Mouse (Mus musculus) liver, adult 2 months (tissue): ENCODE results near the gene G6pc3. TPM values are rescaled to one million over a fixed set of nuclear protein-coding genes. Genes with fewer than 3 reads are reported as not detected.

Source experiments
- DNase-seq: peaks from one replicate; pipeline ENCODE4 v3.0.0-alpha.2; 2011; ENCODE audit warnings: low read depth, low spot score; ENCODE audit errors: extremely low read depth
- H3K27ac ChIP-seq: fragments of 200-500 bp; replicated peaks from 2 replicates; pipeline ENCODE4 v1.5.1; 2012; ENCODE audit warnings: low read depth, mild to moderate bottlenecking, control low read depth, inconsistent platforms, low read length; ENCODE audit not compliant: insufficient read depth
- H3K27me3 ChIP-seq: fragments of 200-500 bp; 2 replicates; pipeline ENCODE4 v1.6.1; 2012; ENCODE audit warnings: mild to moderate bottlenecking, moderate library complexity, low read length, inconsistent platforms; ENCODE audit not compliant: control insufficient read depth, insufficient read depth
- H3K36me3 ChIP-seq: fragments of 200-500 bp; 2 replicates; pipeline ENCODE4 v1.6.1; 2012; ENCODE audit warnings: low read length, inconsistent platforms; ENCODE audit not compliant: control insufficient read depth, insufficient read depth
- H3K4me1 ChIP-seq: fragments of 200-500 bp; 2 replicates; pipeline ENCODE4 v1.6.1; 2011; ENCODE audit warnings: low read length; ENCODE audit not compliant: control insufficient read depth, insufficient read depth
- H3K4me3 ChIP-seq: fragments of 200-500 bp; 2 replicates; pipeline ENCODE4 v1.5.1; 2011; ENCODE audit warnings: low read depth, mild to moderate bottlenecking, control low read depth, low read length, moderate library complexity; ENCODE audit not compliant: insufficient read depth
- H3K79me2 ChIP-seq: fragments of 200-500 bp; 2 replicates; pipeline ENCODE4 v1.6.1; 2012; ENCODE audit warnings: inconsistent platforms, mild to moderate bottlenecking, low read length, moderate library complexity; ENCODE audit not compliant: control insufficient read depth, insufficient read depth
- H3K9ac ChIP-seq: fragments of 200-500 bp; 2 replicates; pipeline ENCODE4 v1.6.1; 2012; ENCODE audit warnings: low read depth, mild to moderate bottlenecking, control low read depth, inconsistent platforms, low read length
- CTCF ChIP-seq: fragments of 200-500 bp; IDR thresholded peaks from 2 replicates; pipeline ENCODE4 v1.5.1; 2011; ENCODE audit warnings: low read depth, low read length, control low read depth
- POLR2A ChIP-seq: fragments of 200-500 bp; IDR thresholded peaks from 2 replicates; pipeline ENCODE4 v1.6.1; 2011; ENCODE audit warnings: low read length, control low read depth; ENCODE audit not compliant: insufficient read depth; ENCODE audit errors: extremely low read depth
- WGBS: fragments of 180-500 bp; shearing (Covaris S2); methylation state at CpG from one replicate; pipeline ENCODE4 v1.1.7; 2018; 5-methylcytosine and 5-hydroxymethylcytosine counted together
- polyA plus RNA-seq: library from polyadenylated mRNA; depleted of rRNA; stranded (reverse); fragments of >200 nt; gene quantifications from 2 replicates; pipeline ENCODE4 v1.2.3, GENCODE M21; 2012; rRNA removed
- total RNA-seq: library from RNA; depleted of rRNA; stranded (reverse); fragments of >200 nt; gene quantifications from 2 replicates; pipeline ENCODE4 v1.2.3, GENCODE M21; 2014; rRNA removed

G6pc3 gene
- total and polyA plus RNA-seq, 2 experiments, result 2.8 to 25.9 TPM

GRCm38 (mm10) chr11:102236022-102236421 lies 46.6 kb downstream of the G6pc3 start:
- Histone ChIP-seq H3K4me1 (0 out of 2 replicates have a peak, but pooled peaks cover 4% of the 10 kb centered on the region), H3K79me2 (no peaks in the 10 kb centered on the region), H3K27me3 (no peaks in the 10 kb centered on the region), H3K27ac (no peak overlapping the region), H3K36me3 (no peaks in the 10 kb centered on the region), H3K4me3 (no peak overlapping the region), H3K9ac (no peak overlapping the region)
- DNase-seq, result no peak
- WGBS, result 83% methylated on average over 2 of the region's 2 CpGs
- TF ChIP-seq POLR2A (no peak), CTCF (no peak)

- Histone ChIP-seq H3K27ac (peak overlapping the region; percentile 67), H3K79me2 (no peaks in the 10 kb centered on the region), H3K36me3 (no peaks in the 10 kb centered on the region), H3K27me3 (no peaks in the 10 kb centered on the region), H3K4me3 (no peak overlapping the region), H3K9ac (no peak overlapping the region), H3K4me1 (0 out of 2 replicates have a peak, but pooled peaks cover 4% of the 10 kb centered on the region)
- no peak for TF ChIP-seq CTCF
- peak; percentile 86 for DNase-seq
- 24% methylated on average over 6 of the region's 6 CpGs for whole genome bisulfite sequencing
Observed at GRCm38 (mm10) chr11:102240636-102241035, 51.2 kb downstream of the G6pc3 start.

DNA sequence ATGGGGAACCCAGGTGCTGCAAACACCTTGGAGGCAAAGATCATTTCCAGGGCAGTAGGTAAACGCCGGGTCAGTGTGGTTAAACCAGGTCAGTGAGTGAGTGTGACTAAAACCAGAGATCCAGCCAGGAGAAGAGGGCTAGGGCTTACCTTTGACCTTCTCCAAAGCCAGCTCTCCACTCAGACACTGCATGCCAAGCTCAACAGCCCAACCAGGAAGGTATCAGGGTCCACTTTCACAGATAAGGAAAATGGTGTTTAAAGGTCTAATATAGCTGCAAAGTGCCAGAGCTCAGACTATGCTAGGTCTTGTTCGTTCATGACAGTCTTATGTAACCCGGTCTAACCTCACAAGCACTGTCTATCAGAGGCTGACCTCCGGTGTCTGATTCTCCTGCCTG lies 51.8 kb downstream of the G6pc3 start:
- Histone ChIP-seq H3K27me3 (no peaks in the 10 kb centered on the region), H3K79me2 (no peaks in the 10 kb centered on the region), H3K4me3 (no peak overlapping the region), H3K27ac (peak overlapping the region; percentile 43), H3K9ac (no peak overlapping the region), H3K4me1 (0 out of 2 replicates have a peak, but pooled peaks cover 4% of the 10 kb centered on the region), H3K36me3 (no peaks in the 10 kb centered on the region)
- peak; percentile 100 for DNase-seq
- WGBS, result 25% methylated on average over 5 of the region's 5 CpGs
- TF ChIP-seq POLR2A (no peak), CTCF (peak; percentile 74)

- H3K4me3 ChIP-seq, result no peak overlapping the region
- 64% methylated on average over 5 of the region's 5 CpGs for WGBS
- H3K36me3 ChIP-seq, result no peaks in the 10 kb centered on the region
- DNase-seq, result peak; percentile 31
- H3K79me2 ChIP-seq, result no peaks in the 10 kb centered on the region
- TF ChIP-seq CTCF, result no peak
- TF ChIP-seq POLR2A, result no peak
- no peaks in the 10 kb centered on the region for H3K27me3 ChIP-seq
- no peak overlapping the region for H3K9ac ChIP-seq
- H3K27ac ChIP-seq, result 0 out of 2 replicates have a peak overlapping the region, but pooled peaks have one; percentile 43
- 0 out of 2 replicates have a peak, but pooled peaks cover 4% of the 10 kb centered on the region for H3K4me1 ChIP-seq
Observed at GRCm38 (mm10) chr11:102241874-102242273, 52.5 kb downstream of the G6pc3 start.

Other genes starting within 250 kb of the G6pc3 start
- gene Sost, start 222.6 kb upstream of the G6pc3 start, total RNA-seq, result not detected in 2 replicates
- 0.04 and 0.10 TPM in 2 replicates for gene Sost, start 222.6 kb upstream of the G6pc3 start, polyA plus RNA-seq
- gene Cfap97d1, start 205.3 kb upstream of the G6pc3 start, total RNA-seq, result not detected in 2 replicates
- not detected in 2 replicates for gene Cfap97d1, start 205.3 kb upstream of the G6pc3 start, polyA plus RNA-seq
- gene Dusp3, start 202.6 kb upstream of the G6pc3 start, total RNA-seq, result 15.8 and 21.7 TPM in 2 replicates
- gene Dusp3, start 202.6 kb upstream of the G6pc3 start, polyA plus RNA-seq, result 38.7 and 40.0 TPM in 2 replicates
- gene Mpp3, start 161.2 kb upstream of the G6pc3 start, total RNA-seq, result 0.07 and 0.28 TPM in 2 replicates
- gene Mpp3, start 161.2 kb upstream of the G6pc3 start, polyA plus RNA-seq, result 0.06 and 0.19 TPM in 2 replicates
- gene Cd300lg, start 148.1 kb upstream of the G6pc3 start, total RNA-seq, result 8.4 and 11.1 TPM in 2 replicates
- gene Cd300lg, start 148.1 kb upstream of the G6pc3 start, polyA plus RNA-seq, result 12.2 and 13.3 TPM in 2 replicates
- under 0.01 and 0.20 TPM in 2 replicates for gene Mpp2, start 101.1 kb upstream of the G6pc3 start, total RNA-seq
- gene Mpp2, start 101.1 kb upstream of the G6pc3 start, polyA plus RNA-seq, result 0.20 and 0.22 TPM in 2 replicates
- gene Ppy, start 88.3 kb upstream of the G6pc3 start, total RNA-seq, result not detected in 2 replicates
- not detected in 2 replicates for gene Ppy, start 88.3 kb upstream of the G6pc3 start, polyA plus RNA-seq
- gene Pyy, start 81.8 kb upstream of the G6pc3 start, total RNA-seq, result not detected in 2 replicates
- gene Pyy, start 81.8 kb upstream of the G6pc3 start, polyA plus RNA-seq, result 0.35 TPM in 1 of 2 replicates, not detected in the other
- gene Nags, start 44.1 kb upstream of the G6pc3 start, total RNA-seq, result 58.6 and 81.5 TPM in 2 replicates
- 135 and 155 TPM in 2 replicates for gene Nags, start 44.1 kb upstream of the G6pc3 start, polyA plus RNA-seq
- gene Tmem101, start 33.2 kb upstream of the G6pc3 start, total RNA-seq, result 4.2 and 7.7 TPM in 2 replicates
- gene Tmem101, start 33.2 kb upstream of the G6pc3 start, polyA plus RNA-seq, result 9.2 and 13.5 TPM in 2 replicates
- 11.4 and 14.1 TPM in 2 replicates for gene Lsm12, start 4.3 kb upstream of the G6pc3 start, total RNA-seq
- 24.3 and 24.5 TPM in 2 replicates for gene Lsm12, start 4.3 kb upstream of the G6pc3 start, polyA plus RNA-seq
- 15.9 and 25.0 TPM in 2 replicates for gene Hdac5, start 40.5 kb downstream of the G6pc3 start, total RNA-seq
- gene Hdac5, start 40.5 kb downstream of the G6pc3 start, polyA plus RNA-seq, result 38.2 and 60.5 TPM in 2 replicates
- gene BC030867, start 59.3 kb downstream of the G6pc3 start, total RNA-seq, result 0.27 TPM in 1 of 2 replicates, not detected in the other
- 0.20 and 0.38 TPM in 2 replicates for gene BC030867, start 59.3 kb downstream of the G6pc3 start, polyA plus RNA-seq
- gene Asb16, start 79.1 kb downstream of the G6pc3 start, total RNA-seq, result 0.09 TPM in 1 of 2 replicates, not detected in the other
- 0.16 and 0.20 TPM in 2 replicates for gene Asb16, start 79.1 kb downstream of the G6pc3 start, polyA plus RNA-seq
- gene Tmub2, start 95.3 kb downstream of the G6pc3 start, total RNA-seq, result 18.1 and 19.0 TPM in 2 replicates
- gene Tmub2, start 95.3 kb downstream of the G6pc3 start, polyA plus RNA-seq, result 33.5 and 34.2 TPM in 2 replicates
- gene Atxn7l3, start 107.0 kb downstream of the G6pc3 start, total RNA-seq, result 7.1 and 8.5 TPM in 2 replicates
- gene Atxn7l3, start 107.0 kb downstream of the G6pc3 start, polyA plus RNA-seq, result 16.8 and 20.6 TPM in 2 replicates
- 19.4 and 19.5 TPM in 2 replicates for gene Ubtf, start 130.1 kb downstream of the G6pc3 start, total RNA-seq
- gene Ubtf, start 130.1 kb downstream of the G6pc3 start, polyA plus RNA-seq, result 12.7 and 12.8 TPM in 2 replicates
- gene Slc4a1, start 176.6 kb downstream of the G6pc3 start, total RNA-seq, result 0.07 and 0.65 TPM in 2 replicates
- gene Slc4a1, start 176.6 kb downstream of the G6pc3 start, polyA plus RNA-seq, result 0.07 and 0.10 TPM in 2 replicates
- gene Rundc3a, start 203.8 kb downstream of the G6pc3 start, total RNA-seq, result 1.0 and 2.5 TPM in 2 replicates
- gene Rundc3a, start 203.8 kb downstream of the G6pc3 start, polyA plus RNA-seq, result 1.2 and 2.1 TPM in 2 replicates
- 181 and 243 TPM in 2 replicates for gene Slc25a39, start 218.3 kb downstream of the G6pc3 start, total RNA-seq
- gene Slc25a39, start 218.3 kb downstream of the G6pc3 start, polyA plus RNA-seq, result 1,099 and 1,182 TPM in 2 replicates
- gene Grn, start 240.7 kb downstream of the G6pc3 start, total RNA-seq, result 53.7 and 88.7 TPM in 2 replicates
- 155 and 176 TPM in 2 replicates for gene Grn, start 240.7 kb downstream of the G6pc3 start, polyA plus RNA-seq